Mouse (Mus musculus): ENCODE measurements around the gene Gm21969.
A peak's percentile ranks its signal among the peaks of the same experiment; 100 is the strongest.

Gm21969 gene

GRCm38 (mm10) chr4:139622373-139623282, 19.6 kb downstream of the Gm21969 start, which contains the start of gene Aldh4a1:
TSS of gene Aldh4a1 (plus strand) at chr4:139622866.
- DNase-seq: peak; percentile 96

GRCm38 (mm10) chr4:139623434-139624115, 20.6 kb downstream of the Gm21969 start:
- DNase-seq: no peak

- no peak for DNase-seq
Measured at GRCm38 (mm10) chr4:139624116-139624489, 21.1 kb downstream of the Gm21969 start.

GRCm38 (mm10) chr4:139624706-139625105, 21.7 kb downstream of the Gm21969 start:
- DNase-seq: no peak

- DNase-seq: no peak
Measured at GRCm38 (mm10) chr4:139627361-139627760, 24.4 kb downstream of the Gm21969 start.

- no peak for DNase-seq
Measured at GRCm38 (mm10) chr4:139630171-139630570, 27.2 kb downstream of the Gm21969 start.

GRCm38 (mm10) chr4:139631141-139631540, 28.2 kb downstream of the Gm21969 start:
- no peak for DNase-seq

- DNase-seq: no peak
Measured at GRCm38 (mm10) chr4:139631569-139632253, 28.7 kb downstream of the Gm21969 start.

GRCm38 (mm10) chr4:139632254-139632580, 29.2 kb downstream of the Gm21969 start:
- no peak for DNase-seq

GRCm38 (mm10) chr4:139636373-139636772, 33.4 kb downstream of the Gm21969 start:
- DNase-seq: peak; percentile 81

GRCm38 (mm10) chr4:139637847-139638246, 34.9 kb downstream of the Gm21969 start:
- DNase-seq: no peak

GRCm38 (mm10) chr4:139638356-139638755, 35.4 kb downstream of the Gm21969 start:
- no peak for DNase-seq

- DNase-seq: no peak
Measured at GRCm38 (mm10) chr4:139639801-139640200, 36.8 kb downstream of the Gm21969 start.

- DNase-seq: no peak
Measured at GRCm38 (mm10) chr4:139640333-139640732, 37.3 kb downstream of the Gm21969 start.

- DNase-seq: no peak
Measured at GRCm38 (mm10) chr4:139640775-139641174, 37.8 kb downstream of the Gm21969 start.

GRCm38 (mm10) chr4:139641829-139642425, 38.9 kb downstream of the Gm21969 start:
- DNase-seq: peak; percentile 1

- DNase-seq: peak; percentile 83
Measured at GRCm38 (mm10) chr4:139643972-139644371, 41.0 kb downstream of the Gm21969 start.

- DNase-seq: no peak
Measured at GRCm38 (mm10) chr4:139646916-139647315, 43.9 kb downstream of the Gm21969 start.

GRCm38 (mm10) chr4:139650086-139650743, 47.2 kb downstream of the Gm21969 start:
- DNase-seq: no peak

GRCm38 (mm10) chr4:139650907-139651306, 47.9 kb downstream of the Gm21969 start:
- DNase-seq: no peak

- DNase-seq: no peak
Measured at GRCm38 (mm10) chr4:139653238-139653637, 50.3 kb downstream of the Gm21969 start, which contains the start of gene Tas1r2. TSS of gene Tas1r2 (plus strand) at chr4:139653538.

- no peak for DNase-seq
Measured at GRCm38 (mm10) chr4:139661897-139662296, 58.9 kb downstream of the Gm21969 start.

Data from cerebellum, adult 9-10 months (tissue).